Mouse (Mus musculus): ENCODE results near the gene Hmg20b.

- no peak for TF ChIP-seq CTCF (IDR thresholded peaks at IDR 0.05)
- TF ChIP-seq EP300 (IDR thresholded peaks at IDR 0.05), result no peak
Observed at GRCm38 (mm10) chr10:81305663-81306062, 44.6 kb downstream of the Hmg20b start.

All from lung, postnatal 0 days (tissue).